Mouse (Mus musculus) thymus, adult 2 months (tissue): Measurements from ENCODE around the gene Evi5. TPM values are rescaled to one million over a fixed set of nuclear protein-coding genes. Genes with fewer than 3 reads are reported as not detected.

ENCODE experiments used
- DNase-seq: peaks from one replicate; pipeline ENCODE4 v3.0.0; 2021
- H3K27ac ChIP-seq: fragments of 200-500 bp; 2 replicates; pipeline ENCODE4 v1.5.1; 2012; ENCODE audit warnings: low read length, control low read depth; ENCODE audit not compliant: control insufficient read depth, insufficient read depth
- H3K27me3 ChIP-seq: fragments of 200-500 bp; 2 replicates; pipeline ENCODE4 v1.6.1; 2012; ENCODE audit warnings: mild to moderate bottlenecking, low read length, moderate library complexity, mixed read lengths; ENCODE audit not compliant: control insufficient read depth, insufficient read depth
- H3K36me3 ChIP-seq: fragments of 200-500 bp; 2 replicates; pipeline ENCODE4 v1.6.1; 2012; ENCODE audit warnings: mild to moderate bottlenecking, low read length, moderate library complexity; ENCODE audit not compliant: control insufficient read depth, insufficient read depth
- H3K4me1 ChIP-seq: fragments of 200-500 bp; replicated peaks from 2 replicates; pipeline ENCODE4 v1.6.1; 2012; ENCODE audit warnings: low read length; ENCODE audit not compliant: control insufficient read depth, insufficient read depth
- H3K4me3 ChIP-seq: fragments of 200-500 bp; 2 replicates; pipeline ENCODE4 v1.5.1; 2012; ENCODE audit warnings: mild to moderate bottlenecking, low read length, control low read depth, moderate library complexity; ENCODE audit not compliant: control insufficient read depth, insufficient read depth
- CTCF ChIP-seq: fragments of 200-500 bp; IDR thresholded peaks from 2 replicates; pipeline ENCODE4 v1.5.1; 2012; ENCODE audit warnings: mild to moderate bottlenecking, control low read depth, low read length, moderate library complexity, borderline replicate concordance; ENCODE audit not compliant: control insufficient read depth, poor library complexity, insufficient read depth; ENCODE audit errors: extremely low read depth
- POLR2A ChIP-seq: fragments of 200-500 bp; IDR thresholded peaks from 2 replicates; pipeline ENCODE4 v1.6.1; 2012; ENCODE audit warnings: mild to moderate bottlenecking, low read length, control low read depth, moderate library complexity; ENCODE audit not compliant: control insufficient read depth, poor library complexity, insufficient read depth; ENCODE audit errors: extremely low read depth
- WGBS: fragments of 180-500 bp; shearing (Covaris S2); methylation state at CpG from one replicate; pipeline ENCODE4 v1.1.7; 2018; 5-methylcytosine and 5-hydroxymethylcytosine counted together
- polyA plus RNA-seq: library from polyadenylated mRNA; depleted of rRNA; stranded (reverse); fragments of >200 nt; gene quantifications from 2 replicates; pipeline ENCODE4 v1.2.3, GENCODE M21; 2012

The Evi5 gene
- polyA plus RNA-seq, 1 experiment = 2.5 TPM

GRCm38 (mm10) chr5:107910084-107910616, 35.2 kb upstream of the Evi5 start:
- TF ChIP-seq CTCF (no peak), POLR2A (no peak)
- Histone ChIP-seq H3K4me1 (no peaks in the 10 kb centered on the region), H3K27me3 (no peaks in the 10 kb centered on the region), H3K27ac (no peak overlapping the region), H3K36me3 (peaks cover 48% of the 10 kb centered on the region), H3K4me3 (no peak overlapping the region)
- no peak for DNase-seq
- 76% methylated on average over 5 of the region's 5 CpGs for WGBS

- Histone ChIP-seq H3K4me3 (no peak overlapping the region), H3K36me3 (peaks cover 53% of the 10 kb centered on the region), H3K27ac (no peak overlapping the region), H3K27me3 (no peaks in the 10 kb centered on the region), H3K4me1 (no peaks in the 10 kb centered on the region)
- TF ChIP-seq CTCF (no peak), POLR2A (no peak)
- no peak for DNase-seq
- 98% methylated on average over 3 of the region's 3 CpGs for WGBS
Measured at GRCm38 (mm10) chr5:107909668-107910067, 34.8 kb upstream of the Evi5 start.

GRCm38 (mm10) chr5:107908514-107909110, 33.7 kb upstream of the Evi5 start:
- H3K27me3 ChIP-seq = no peaks in the 10 kb centered on the region
- no peak overlapping the region for H3K27ac ChIP-seq
- no peak for DNase-seq
- H3K4me1 ChIP-seq = no peaks in the 10 kb centered on the region
- peaks cover 63% of the 10 kb centered on the region for H3K36me3 ChIP-seq
- no peak for TF ChIP-seq CTCF
- TF ChIP-seq POLR2A = no peak
- no peak overlapping the region for H3K4me3 ChIP-seq
- 95% methylated on average over 2 of the region's 2 CpGs for WGBS

GRCm38 (mm10) chr5:107904325-107904724, 29.4 kb upstream of the Evi5 start:
- TF ChIP-seq POLR2A (no peak), CTCF (no peak)
- H3K4me3 ChIP-seq = no peak overlapping the region
- no peaks in the 10 kb centered on the region for H3K4me1 ChIP-seq
- H3K36me3 ChIP-seq = peaks cover 70% of the 10 kb centered on the region
- no peaks in the 10 kb centered on the region for H3K27me3 ChIP-seq
- 85% methylated on average over 3 of the region's 3 CpGs for WGBS
- no peak overlapping the region for H3K27ac ChIP-seq
- DNase-seq = no peak

- TF ChIP-seq POLR2A = no peak
- no peak for TF ChIP-seq CTCF
- Histone ChIP-seq H3K27ac (peak overlapping the region; percentile 32; the same call in 1 of the 2 replicates), H3K4me3 (peak overlapping the region; percentile 91), H3K36me3 (peaks cover 39% of the 10 kb centered on the region), H3K4me1 (no peaks in the 10 kb centered on the region), H3K27me3 (no peaks in the 10 kb centered on the region)
- WGBS = under 1% methylated on average over 23 of the region's 23 CpGs
- DNase-seq = no peak
Measured at GRCm38 (mm10) chr5:107901014-107901615, 26.2 kb upstream of the Evi5 start.

GRCm38 (mm10) chr5:107900206-107901013, 25.5 kb upstream of the Evi5 start, which contains the start of gene Rpl5:
TSS of gene Rpl5 (plus strand) at chr5:107900502.
- H3K27ac ChIP-seq = peak within 1 kb of the TSS; percentile 32; the same call in 1 of the 2 replicates
- peaks cover 32% of the 10 kb centered on the region for H3K36me3 ChIP-seq
- TF ChIP-seq POLR2A (peak; percentile 74), CTCF (peak; percentile 95)
- peak within 1 kb of the TSS; percentile 91 for H3K4me3 ChIP-seq
- DNase-seq = peak; percentile 96
- H3K27me3 ChIP-seq = no peaks in the 10 kb centered on the region
- 4% methylated on average over 66 of the region's 66 CpGs for WGBS
- H3K4me1 ChIP-seq = no peaks in the 10 kb centered on the region
